Mouse (Mus musculus): ENCODE measurements around the gene Olfml2a.

- no peak for TF ChIP-seq GATA1 (IDR thresholded peaks at IDR 0.05; ENCODE audit: borderline replicate concordance, low read length)
- no peak for TF ChIP-seq FLI1 (IDR thresholded peaks at IDR 0.05; ENCODE audit: low read length)
These were observed 7.2 kb upstream of the Olfml2a start for GRCm38 (mm10) chr2:38924571-38924970.
